Mouse (Mus musculus): ENCODE measurements at regions not wholly inside any gene's neighbourhood (a gene's known extent, or its start where the extent isn't known, plus 50 kb on each side); places are given as distances from the start of the nearest gene placed in this dataset.

DNA sequence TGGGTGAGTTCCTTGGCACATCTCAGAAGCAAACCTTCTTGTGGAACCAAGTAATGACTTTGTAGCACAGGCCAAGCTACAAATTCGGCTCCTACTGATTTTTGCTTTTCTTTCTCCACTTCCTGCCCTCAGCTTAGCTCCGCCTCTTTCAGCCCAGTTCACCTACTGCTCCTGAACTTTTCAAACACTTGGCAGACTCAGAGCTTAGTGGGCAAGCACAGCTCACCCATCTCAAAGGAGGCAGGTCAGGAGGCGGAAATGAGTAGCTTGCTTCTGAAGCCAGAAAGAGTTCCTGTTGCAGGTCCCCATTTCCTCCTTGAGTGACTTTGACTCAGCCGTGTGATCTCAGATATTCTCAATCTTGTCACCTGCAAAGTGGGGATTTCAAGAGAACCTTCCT, 208.5 kb upstream of the Irx3 start:
- no peak for TF ChIP-seq EP300 (IDR thresholded peaks at IDR 0.05; ENCODE audit: low read depth)
- TF ChIP-seq CTCF (IDR thresholded peaks at IDR 0.05; ENCODE audit: low read depth), result no peak
